Mouse (Mus musculus) hindbrain, postnatal 0 days (tissue): Measurements from ENCODE around the gene Atp8a1. TPM values are rescaled to one million over a fixed set of nuclear protein-coding genes. Genes with fewer than 3 reads are reported as not detected.
"Not testable (repeated sequence)": the region's sequence is repeated elsewhere in the genome, so short reads cannot be mapped to it uniquely, and the experiment has no call there.

Experiments used
- ATAC-seq: fragments of 200-750 bp; cut with Nextera tagmentation; 2 replicates; pipeline ENCODE4 v1.8.0; 2017; ENCODE audit warnings: mild to moderate bottlenecking, moderate TSS enrichment, moderate library complexity
- DNase-seq: peaks from one replicate; pipeline ENCODE4 v3.0.0-alpha.2; 2015; ENCODE audit warnings: low spot score
- H3K27ac ChIP-seq: fragments of 300-500 bp; sonication (generic); 2 replicates; pipeline ENCODE4 v1.5.1; 2014; ENCODE audit warnings: mild to moderate bottlenecking
- H3K27me3 ChIP-seq: fragments of 300-500 bp; sonication (generic); 2 replicates; pipeline ENCODE4 v1.6.1; 2014; ENCODE audit warnings: low read length, mixed read lengths; ENCODE audit not compliant: insufficient read depth
- H3K36me3 ChIP-seq: fragments of 300-500 bp; sonication (generic); 2 replicates; pipeline ENCODE4 v1.6.1; 2014; ENCODE audit warnings: low read length, mixed read lengths; ENCODE audit not compliant: insufficient read depth
- H3K4me1 ChIP-seq: fragments of 300-500 bp; sonication (generic); 2 replicates; pipeline ENCODE4 v1.6.1; 2014; ENCODE audit warnings: antibody characterized with exemption, low read length, mixed read lengths; ENCODE audit not compliant: insufficient read depth
- H3K4me2 ChIP-seq: fragments of 300-500 bp; sonication (generic); 2 replicates; pipeline ENCODE4 v1.6.1; 2014; ENCODE audit warnings: low read depth, mild to moderate bottlenecking, low read length, moderate library complexity, mixed read lengths
- H3K4me3 ChIP-seq: fragments of 300-500 bp; sonication (generic); 2 replicates; pipeline ENCODE4 v1.5.1; 2014; ENCODE audit warnings: low read length
- H3K9ac ChIP-seq: fragments of 300-500 bp; sonication (generic); replicated peaks from 2 replicates; pipeline ENCODE4 v1.6.1; 2014; ENCODE audit warnings: mild to moderate bottlenecking, low read length, moderate library complexity, mixed read lengths
- H3K9me3 ChIP-seq: fragments of 300-500 bp; sonication (generic); 2 replicates; pipeline ENCODE4 v1.6.1; 2016; ENCODE audit warnings: low read length, mixed read lengths
- CTCF ChIP-seq: IDR thresholded peaks from 2 replicates; pipeline ENCODE4 v1.5.1; 2016; ENCODE audit warnings: antibody characterized with exemption, control low read depth, low read depth
- WGBS: fragments of 180-500 bp; shearing (Covaris S2); extraction: QIAGEN DNeasy Blood & Tissue Kit; methylation state at CpG from one replicate; pipeline ENCODE4 v1.1.7; 2014; 5-methylcytosine and 5-hydroxymethylcytosine counted together
- polyA plus RNA-seq: library from polyadenylated mRNA; unstranded; fragments of >200 nt; fragmentation: Nextera tagmentation; extraction: Ambion mirVana; gene quantifications from 2 replicates; pipeline ENCODE4 v1.2.1, GENCODE M21; 2015
- total RNA-seq: library from RNA; depleted of rRNA; stranded (reverse); fragments of >200 nt; gene quantifications from 2 replicates; pipeline ENCODE4 v1.2.3, GENCODE M21; 2014

Atp8a1 gene
- total and polyA plus RNA-seq, 2 experiments from 2014 or later, result 41.1 to 78.2 TPM

GRCm38 (mm10) chr5:67821185-67821584 lies 26.0 kb downstream of the Atp8a1 start:
- H3K9me3 ChIP-seq, result no peaks in the 10 kb centered on the region
- H3K27ac ChIP-seq, result no peak overlapping the region
- TF ChIP-seq CTCF, result no peak
- H3K27me3 ChIP-seq, result no peaks in the 10 kb centered on the region
- H3K9ac ChIP-seq, result no peak overlapping the region
- no peaks in the 10 kb centered on the region for H3K36me3 ChIP-seq
- WGBS, result 78% methylated on average over 2 of the region's 2 CpGs
- no peak overlapping the region for H3K4me3 ChIP-seq
- ATAC-seq (no peak), DNase-seq (no peak)
- no peak overlapping the region for H3K4me2 ChIP-seq
- peaks cover 4% of the 10 kb centered on the region; the same call in 1 of the 2 replicates for H3K4me1 ChIP-seq

GRCm38 (mm10) chr5:67819451-67819850 lies 27.8 kb downstream of the Atp8a1 start:
- H3K9me3 ChIP-seq, result no peaks in the 10 kb centered on the region
- H3K4me1 ChIP-seq, result peaks cover 10% of the 10 kb centered on the region; the same call in 1 of the 2 replicates
- H3K4me3 ChIP-seq, result no peak overlapping the region
- 56% methylated on average over 5 of the region's 5 CpGs for WGBS
- no peak for DNase-seq
- TF ChIP-seq CTCF, result no peak
- no peak for ATAC-seq
- H3K4me2 ChIP-seq, result no peak overlapping the region
- H3K27me3 ChIP-seq, result no peaks in the 10 kb centered on the region
- no peak overlapping the region for H3K9ac ChIP-seq
- H3K27ac ChIP-seq, result no peak overlapping the region
- H3K36me3 ChIP-seq, result no peaks in the 10 kb centered on the region

GRCm38 (mm10) chr5:67815572-67816325 lies 31.5 kb downstream of the Atp8a1 start:
- Histone ChIP-seq H3K36me3 (no peaks in the 10 kb centered on the region), H3K9me3 (no peaks in the 10 kb centered on the region), H3K27me3 (no peaks in the 10 kb centered on the region), H3K4me1 (0 out of 2 replicates have a peak, but pooled peaks cover 6% of the 10 kb centered on the region), H3K9ac (no peak overlapping the region), H3K27ac (no peak overlapping the region), H3K4me3 (no peak overlapping the region), H3K4me2 (no peak overlapping the region)
- 62% methylated on average over 16 of the region's 16 CpGs for WGBS
- no peak for TF ChIP-seq CTCF
- ATAC-seq (no peak), DNase-seq (no peak)

GRCm38 (mm10) chr5:67815060-67815459 lies 32.2 kb downstream of the Atp8a1 start:
- H3K4me1 ChIP-seq, DNase-seq, H3K4me3 ChIP-seq, H3K9me3 ChIP-seq, ATAC-seq, H3K4me2 ChIP-seq, H3K36me3 ChIP-seq, H3K27ac ChIP-seq, H3K9ac ChIP-seq, H3K27me3 ChIP-seq: not testable (repeated sequence)
- WGBS, result 72% methylated on average over 4 of the region's 8 CpGs

GRCm38 (mm10) chr5:67814437-67814965 lies 32.7 kb downstream of the Atp8a1 start:
- no peak for DNase-seq
- Histone ChIP-seq H3K36me3 (peaks cover 5% of the 10 kb centered on the region; the same call in 1 of the 2 replicates), H3K4me1 (0 out of 2 replicates have a peak, but pooled peaks cover 6% of the 10 kb centered on the region), H3K9ac (no peak overlapping the region), H3K27me3 (no peaks in the 10 kb centered on the region), H3K9me3 (no peaks in the 10 kb centered on the region), H3K27ac (no peak overlapping the region), H3K4me3 (no peak overlapping the region), H3K4me2 (no peak overlapping the region)
- ATAC-seq, result no peak
- 93% methylated on average over 7 of the region's 7 CpGs for WGBS
- TF ChIP-seq CTCF, result no peak

GRCm38 (mm10) chr5:67813334-67813733 lies 33.9 kb downstream of the Atp8a1 start:
- no peak for TF ChIP-seq CTCF
- Histone ChIP-seq H3K9ac (no peak overlapping the region), H3K27ac (no peak overlapping the region), H3K36me3 (peaks cover 5% of the 10 kb centered on the region; the same call in 1 of the 2 replicates), H3K9me3 (no peaks in the 10 kb centered on the region), H3K4me2 (no peak overlapping the region), H3K4me1 (0 out of 2 replicates have a peak, but pooled peaks cover 6% of the 10 kb centered on the region), H3K4me3 (no peak overlapping the region), H3K27me3 (no peaks in the 10 kb centered on the region)
- no peak for ATAC-seq
- WGBS, result 97% methylated on average over 5 of the region's 5 CpGs
- no peak for DNase-seq
